Mouse (Mus musculus): Measurements from ENCODE around the gene Wdr77.
A peak's percentile ranks its signal among the peaks of the same experiment; 100 is the strongest.
"Not testable (repeated sequence)": the region's sequence is repeated elsewhere in the genome, so short reads cannot be mapped to it uniquely, and the experiment has no call there.

Wdr77 gene

GRCm38 (mm10) chr3:105951348-105951747 lies 7.8 kb upstream of the Wdr77 start:
- no peak for DNase-seq (ENCODE audit: low read depth, low spot score)

GRCm38 (mm10) chr3:105957235-105957634 lies 1.9 kb upstream of the Wdr77 start:
- DNase-seq (ENCODE audit: low read depth, low spot score): no peak

- no peak for DNase-seq (ENCODE audit: low read depth, low spot score)
These were observed 965 bp upstream of the Wdr77 start for GRCm38 (mm10) chr3:105958204-105958603.

GRCm38 (mm10) chr3:105959585-105959984 lies 416 bp downstream of the Wdr77 start:
- DNase-seq (ENCODE audit: low read depth, low spot score): no peak

- no peak for DNase-seq (ENCODE audit: low read depth, low spot score)
These were observed 830 bp downstream of the Wdr77 start, which contains the start of gene Atp5f1 for GRCm38 (mm10) chr3:105959999-105960398. Atp5f1 (minus strand) TSS chr3:105960099.

GRCm38 (mm10) chr3:105960700-105961099 lies 1.5 kb downstream of the Wdr77 start:
- DNase-seq (ENCODE audit: low read depth, low spot score): no peak

GRCm38 (mm10) chr3:105971831-105972446 lies 12.8 kb downstream of the Wdr77 start:
- no peak for DNase-seq (ENCODE audit: low read depth, low spot score)

GRCm38 (mm10) chr3:105973411-105973810 lies 14.2 kb downstream of the Wdr77 start, which contains the start of gene Ovgp1:
Ovgp1 (plus strand) TSS chr3:105973711.
- DNase-seq (ENCODE audit: low read depth, low spot score): no peak

- DNase-seq (ENCODE audit: low read depth, low spot score): no peak
These were observed 15.0 kb downstream of the Wdr77 start for GRCm38 (mm10) chr3:105974174-105974573.

- DNase-seq (ENCODE audit: low read depth, low spot score): not testable (repeated sequence)
These were observed 30.4 kb downstream of the Wdr77 start for GRCm38 (mm10) chr3:105989611-105990010.

- DNase-seq (ENCODE audit: low read depth, low spot score): peak; percentile 16
These were observed 32.6 kb downstream of the Wdr77 start for GRCm38 (mm10) chr3:105991653-105992283.

- no peak for DNase-seq (ENCODE audit: low read depth, low spot score)
These were observed 35.6 kb downstream of the Wdr77 start for GRCm38 (mm10) chr3:105994730-105995129.

GRCm38 (mm10) chr3:106000707-106001375 lies 41.7 kb downstream of the Wdr77 start:
- no peak for DNase-seq (ENCODE audit: low read depth, low spot score)

GRCm38 (mm10) chr3:106001416-106002370 lies 42.5 kb downstream of the Wdr77 start:
- DNase-seq (ENCODE audit: low read depth, low spot score): peak; percentile 65

- not testable (repeated sequence) for DNase-seq (ENCODE audit: low read depth, low spot score)
These were observed 44.2 kb downstream of the Wdr77 start for GRCm38 (mm10) chr3:106003360-106003759.

GRCm38 (mm10) chr3:106014546-106014945 lies 55.4 kb downstream of the Wdr77 start, which contains the start of gene Pifo:
Pifo (minus strand) TSS chr3:106014646.
- DNase-seq (ENCODE audit: low read depth, low spot score): no peak

Data from skeletal muscle tissue, adult 2 months (tissue).